Mouse (Mus musculus) brain, embryonic 14.5 days (tissue): ENCODE measurements around the gene Mx1. TPM values are rescaled to one million over a fixed set of nuclear protein-coding genes. Genes with fewer than 3 reads are reported as not detected.
A peak's percentile ranks its signal among the peaks of the same experiment; 100 is the strongest.

Experiments
- DNase-seq: peaks from one replicate; pipeline ENCODE4 v3.0.0-alpha.2; 2011; ENCODE audit warnings: low read depth
- CTCF ChIP-seq: fragments of 200-500 bp; IDR thresholded peaks from 2 replicates; pipeline ENCODE4 v1.5.1; 2012; ENCODE audit warnings: inconsistent platforms, mild to moderate bottlenecking, moderate library complexity, borderline replicate concordance; ENCODE audit not compliant: insufficient read depth, insufficient read length; ENCODE audit errors: extremely low read depth
- POLR2A ChIP-seq: fragments of 200-500 bp; IDR thresholded peaks from 2 replicates; pipeline ENCODE4 v1.6.1; 2012; ENCODE audit warnings: mild to moderate bottlenecking, inconsistent platforms, borderline replicate concordance; ENCODE audit not compliant: poor library complexity, insufficient read depth, insufficient read length, severe bottlenecking; ENCODE audit errors: extremely low read depth
- polyA plus RNA-seq: library from polyadenylated mRNA; depleted of rRNA; stranded (reverse); fragments of >200 nt; gene quantifications from 2 replicates; pipeline ENCODE4 v1.2.3, GENCODE M21; 2012; rRNA removed

The Mx1 gene
- 0.09 and 0.21 TPM in 2 replicates for polyA plus RNA-seq

DNA sequence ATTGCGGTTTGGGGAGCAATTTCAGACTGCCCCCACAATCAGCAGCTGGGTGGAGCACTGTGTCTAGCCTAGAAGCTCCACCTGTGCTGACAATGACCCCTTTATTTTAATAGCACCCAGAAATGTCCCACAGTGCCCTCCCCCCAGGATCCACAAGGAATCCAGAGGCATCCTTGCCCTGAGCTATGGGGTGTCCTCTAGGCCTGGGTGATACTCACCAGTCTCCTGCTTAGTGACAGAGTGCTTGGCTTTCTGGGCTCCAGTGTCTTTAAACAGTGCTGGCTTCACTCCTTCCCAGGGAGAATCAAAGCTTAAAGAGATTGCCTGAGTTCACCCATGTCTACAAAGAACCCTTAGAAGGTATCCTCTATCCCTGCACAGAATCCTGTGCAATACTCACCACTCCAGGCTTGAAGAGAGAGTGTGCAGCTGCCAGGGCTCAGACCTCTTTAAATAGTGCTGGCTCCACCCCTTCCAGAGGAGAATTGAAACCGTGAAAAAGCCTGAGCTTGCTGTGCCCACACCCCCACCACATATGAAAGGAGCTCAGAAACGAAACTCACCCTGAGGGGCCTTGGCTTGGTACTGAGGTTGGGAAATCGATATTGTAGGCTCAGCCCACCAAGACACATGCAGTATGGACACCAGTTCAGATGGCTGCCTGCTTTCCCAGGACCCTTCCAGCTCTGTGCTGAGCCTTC lies at the start of gene Mx1:
TSS of gene Mx1 (minus strand) at position 427 of the 701 bp plus-strand sequence.
- peak; percentile 49 for DNase-seq
- TF ChIP-seq POLR2A (no peak), CTCF (no peak)

DNA sequence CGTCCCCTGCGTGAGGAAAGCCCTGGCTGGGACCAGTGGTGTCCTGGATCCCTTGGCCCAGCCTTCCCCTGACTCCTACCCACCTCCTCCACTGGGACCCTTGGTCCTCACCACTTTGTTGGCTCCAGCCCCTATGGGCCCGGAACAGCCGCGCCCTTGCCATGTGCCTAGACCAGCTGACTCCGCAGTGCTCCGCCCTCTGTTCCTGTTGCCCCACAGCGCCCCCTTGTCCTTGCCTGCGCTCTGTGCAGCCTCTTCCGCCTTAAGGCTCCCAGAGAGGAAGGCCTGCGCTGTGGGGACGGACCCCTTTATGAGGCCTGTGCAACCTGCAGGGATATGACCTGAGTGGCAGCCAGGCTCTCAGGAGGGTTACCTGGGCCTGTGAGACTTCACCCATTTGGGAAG lies 49.6 kb upstream of the Mx1 start:
- no peak for TF ChIP-seq CTCF
- DNase-seq, result no peak

DNA sequence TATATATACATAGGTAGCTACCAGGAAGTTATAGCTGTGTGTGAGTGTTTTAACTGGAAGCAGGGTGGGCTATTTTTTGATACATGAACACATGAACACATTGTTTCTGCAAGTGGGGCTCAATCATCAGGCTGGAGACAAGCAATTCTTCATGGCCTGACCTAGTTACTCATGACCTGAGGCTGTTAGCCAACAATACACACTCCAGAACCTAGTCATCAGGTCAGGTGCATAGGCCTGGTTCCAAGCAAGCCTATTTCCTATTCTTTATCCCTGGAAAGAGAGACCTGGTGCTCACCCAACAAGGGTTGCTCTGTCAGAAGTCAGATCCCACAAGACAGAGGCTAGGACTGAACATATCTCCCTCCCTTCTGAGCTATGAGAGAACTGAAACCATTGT lies 48.8 kb upstream of the Mx1 start:
- no peak for DNase-seq
- TF ChIP-seq CTCF, result no peak
- TF ChIP-seq POLR2A, result no peak

DNA sequence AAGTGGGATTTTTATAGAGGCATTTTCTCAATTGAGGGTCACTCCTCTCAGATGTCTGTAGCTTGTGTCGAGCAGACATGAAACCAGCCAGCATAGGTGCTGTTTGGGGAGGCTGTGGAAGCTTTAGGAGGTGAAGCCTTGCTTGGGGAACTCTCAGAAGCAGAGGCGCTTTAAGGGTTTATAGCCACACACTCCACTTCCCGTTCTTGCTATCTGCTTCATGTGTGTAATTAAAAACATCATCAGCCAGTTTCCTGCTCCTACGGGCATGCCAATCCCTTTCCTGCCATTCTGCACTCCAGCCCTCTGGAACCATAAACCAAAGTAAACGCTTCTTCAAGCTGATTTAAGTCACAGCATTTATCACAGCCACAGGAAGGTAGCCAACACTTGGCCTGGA lies 48.1 kb upstream of the Mx1 start:
- TF ChIP-seq POLR2A (no peak), CTCF (no peak)

DNA sequence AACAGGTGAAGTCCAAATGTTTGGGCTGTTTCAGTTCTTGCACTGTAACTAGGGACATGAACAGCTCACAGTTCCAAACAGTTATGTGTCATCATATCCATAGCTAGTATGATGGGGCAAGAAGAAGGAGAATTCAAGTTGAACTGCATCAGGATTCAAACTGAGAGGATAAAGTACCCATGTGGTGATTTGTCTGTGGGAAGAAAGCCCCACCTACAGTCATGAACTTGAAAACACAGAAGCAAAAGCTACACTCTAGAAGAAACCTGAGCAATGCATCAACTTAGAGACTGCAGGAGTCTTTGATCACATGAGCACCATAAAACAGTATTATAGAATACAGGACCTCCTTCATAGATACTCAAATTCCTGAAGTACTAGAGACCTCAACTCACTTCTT lies 45.1 kb upstream of the Mx1 start:
- no peak for DNase-seq
- no peak for TF ChIP-seq CTCF

More for the DNA sequence above, 48.1 kb upstream of the Mx1 start:
- no peak for DNase-seq

DNA sequence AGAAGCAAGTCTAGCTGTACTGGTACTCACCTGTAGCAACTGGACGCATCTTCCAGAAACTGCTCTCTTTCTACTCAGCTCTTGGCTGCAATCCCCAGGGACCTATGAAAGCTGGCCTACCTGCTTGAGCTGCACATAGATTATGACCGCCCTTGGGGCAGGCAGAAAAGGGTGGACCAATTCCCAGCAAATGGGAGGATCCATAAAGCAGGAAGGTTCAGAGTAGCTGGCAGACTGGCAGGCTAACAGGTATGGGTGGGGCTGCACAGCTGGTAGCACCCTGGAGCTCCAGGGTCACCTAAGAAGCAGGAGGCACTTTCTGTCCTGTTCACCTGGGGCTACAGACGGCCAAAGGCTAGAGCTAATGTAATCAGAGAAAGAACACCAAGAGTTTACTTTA lies 42.1 kb upstream of the Mx1 start:
- DNase-seq, result no peak
- TF ChIP-seq POLR2A, result no peak

DNA sequence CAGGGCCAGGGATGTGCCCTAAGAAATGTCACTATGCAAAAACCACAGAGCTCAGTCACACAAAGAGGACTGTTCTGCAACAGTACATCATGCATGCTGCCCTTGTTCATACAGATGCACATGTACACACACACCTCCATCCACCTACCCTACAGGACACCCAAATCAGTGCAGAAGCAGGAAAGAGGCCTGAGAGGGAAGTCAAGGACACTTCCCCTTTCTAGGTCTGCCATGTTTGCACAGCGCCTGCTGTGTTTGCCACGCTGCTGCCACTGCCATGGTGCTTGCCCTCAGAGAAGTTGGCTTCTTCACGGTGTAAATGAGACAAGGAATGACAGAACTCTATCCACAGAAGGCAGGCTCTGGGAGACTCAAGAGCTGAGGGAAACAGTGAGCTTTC lies 41.1 kb upstream of the Mx1 start:
- no peak for TF ChIP-seq CTCF
- TF ChIP-seq POLR2A, result no peak

DNA sequence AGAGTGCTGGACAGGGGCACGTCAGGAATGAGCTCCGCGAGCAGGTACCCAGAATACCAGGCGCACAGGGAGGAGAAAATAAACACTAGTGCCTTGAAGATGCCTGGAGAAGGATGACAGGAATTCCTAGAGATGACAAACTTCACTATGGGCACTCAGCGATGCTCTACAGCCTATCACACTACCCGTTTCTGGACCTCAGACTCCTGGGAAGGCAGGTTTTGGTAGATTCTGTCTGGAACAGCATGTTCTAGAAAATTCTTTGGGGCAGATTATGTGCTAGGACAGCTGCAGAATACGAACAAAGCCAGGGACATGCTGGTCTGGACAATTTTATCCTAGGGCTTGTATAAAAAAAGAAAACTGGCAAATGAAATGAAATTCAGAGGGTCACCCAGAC lies 38.2 kb upstream of the Mx1 start:
- no peak for DNase-seq
- TF ChIP-seq POLR2A (no peak), CTCF (no peak)

More for the DNA sequence above, 41.1 kb upstream of the Mx1 start:
- no peak for DNase-seq

DNA sequence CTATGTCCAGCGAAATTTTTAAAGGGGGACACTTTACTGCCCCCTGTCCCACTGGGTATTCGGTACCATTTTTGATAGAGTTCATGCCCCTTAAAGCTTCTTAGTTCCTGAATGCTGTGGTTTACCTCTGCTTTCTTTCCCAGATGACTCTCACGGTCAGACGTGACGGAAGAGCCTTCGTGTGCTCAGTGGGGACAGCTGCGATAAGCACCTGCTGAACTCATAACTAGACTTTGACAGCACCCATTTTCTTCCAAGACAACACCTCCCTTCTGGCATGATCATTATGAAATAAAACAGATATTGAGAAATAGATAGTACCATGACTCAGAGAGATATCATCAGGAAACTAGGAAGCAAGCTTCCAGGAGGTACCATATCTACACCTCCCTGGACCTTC lies 36.7 kb upstream of the Mx1 start:
- DNase-seq, result no peak

DNA sequence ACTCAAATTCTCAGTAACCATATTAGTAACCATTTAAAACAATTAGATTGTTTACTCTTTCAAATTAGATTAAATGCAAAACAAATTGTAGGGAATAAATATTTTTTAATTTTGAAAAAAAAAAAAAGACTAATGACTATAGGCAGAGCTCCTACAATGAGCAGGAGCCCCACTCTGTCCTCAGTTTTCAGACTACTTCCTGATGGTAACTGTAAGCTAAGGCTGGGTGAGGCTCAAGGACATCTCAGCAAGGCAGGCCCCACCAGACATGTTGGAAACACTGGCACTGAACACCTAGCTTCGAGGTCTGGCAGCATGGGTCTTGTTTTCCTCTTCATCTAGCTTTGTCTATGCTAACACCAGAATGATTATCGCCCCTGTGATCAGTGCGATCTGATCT lies 35.4 kb upstream of the Mx1 start:
- DNase-seq, result no peak
- TF ChIP-seq CTCF, result no peak
- no peak for TF ChIP-seq POLR2A

More for the DNA sequence above, 36.7 kb upstream of the Mx1 start:
- no peak for TF ChIP-seq CTCF
- no peak for TF ChIP-seq POLR2A

DNA sequence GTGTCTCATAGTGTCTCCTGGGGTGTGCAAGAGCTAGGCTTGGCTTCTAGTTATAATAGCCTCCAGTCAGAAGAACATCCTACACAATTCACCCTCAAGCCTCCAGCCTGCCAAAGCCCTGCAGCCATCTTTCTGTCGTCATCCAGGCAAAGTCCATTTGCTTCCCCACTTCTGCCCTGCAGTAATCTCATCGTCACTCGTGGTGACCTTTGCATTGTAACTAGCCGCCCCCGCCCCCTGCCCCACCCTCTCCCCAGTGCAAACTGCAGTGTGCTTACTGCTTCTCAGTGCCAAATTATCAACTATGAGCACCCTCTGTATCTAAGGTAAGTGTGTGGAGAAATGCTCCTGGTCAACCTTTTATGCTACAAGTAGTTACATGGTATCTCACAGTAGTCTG lies 35.0 kb upstream of the Mx1 start:
- no peak for DNase-seq
- no peak for TF ChIP-seq CTCF
- TF ChIP-seq POLR2A, result no peak

DNA sequence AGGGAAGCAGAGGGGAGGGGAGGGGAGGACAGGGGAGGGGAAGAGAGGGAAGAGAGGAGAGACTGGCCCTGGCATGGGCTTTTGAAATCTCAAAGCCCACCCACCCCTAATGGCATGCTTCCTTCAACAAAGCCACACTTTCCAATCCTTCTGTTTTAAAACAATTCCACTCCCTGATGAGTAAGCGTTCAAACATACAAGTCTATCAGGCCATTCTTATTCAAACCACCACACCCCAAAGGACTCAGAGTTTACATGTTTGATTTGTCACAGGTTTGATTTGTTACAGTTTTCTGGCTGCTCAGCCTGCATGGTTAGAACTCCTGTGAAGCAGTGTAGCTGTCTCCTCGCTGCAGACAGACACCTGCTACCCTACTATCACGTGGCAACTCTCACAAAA lies 33.3 kb upstream of the Mx1 start:
- TF ChIP-seq CTCF (no peak), POLR2A (no peak)
- DNase-seq, result no peak

DNA sequence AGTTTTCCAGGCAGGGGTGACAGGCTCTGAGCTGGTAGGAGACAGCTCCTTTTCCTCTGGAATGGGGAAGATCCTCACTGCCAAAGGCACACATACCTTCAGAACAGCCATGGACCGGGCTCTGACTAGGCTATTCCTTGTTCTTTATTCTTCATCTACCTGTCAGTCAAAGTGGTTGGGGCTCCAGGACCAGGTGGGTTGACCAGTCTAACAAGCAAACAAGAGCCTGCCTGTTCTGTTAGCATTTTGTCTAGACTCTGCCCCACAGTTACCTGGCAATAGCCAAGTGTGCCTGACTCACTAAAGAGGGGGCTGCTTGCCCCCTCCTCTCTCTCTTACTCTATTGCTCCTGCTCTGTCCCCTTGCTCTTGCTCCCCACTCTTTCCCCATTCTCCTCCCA lies 29.7 kb upstream of the Mx1 start:
- TF ChIP-seq POLR2A (no peak), CTCF (no peak)
- DNase-seq, result no peak
